Mouse (Mus musculus): Measurements from ENCODE around the gene Plekhg4. TPM values are rescaled to one million over a fixed set of nuclear protein-coding genes. Genes with fewer than 3 reads are reported as not detected.

Plekhg4 gene
- polyA plus RNA-seq, 1 experiment from 2014 or later, result 0.92 TPM

DNA sequence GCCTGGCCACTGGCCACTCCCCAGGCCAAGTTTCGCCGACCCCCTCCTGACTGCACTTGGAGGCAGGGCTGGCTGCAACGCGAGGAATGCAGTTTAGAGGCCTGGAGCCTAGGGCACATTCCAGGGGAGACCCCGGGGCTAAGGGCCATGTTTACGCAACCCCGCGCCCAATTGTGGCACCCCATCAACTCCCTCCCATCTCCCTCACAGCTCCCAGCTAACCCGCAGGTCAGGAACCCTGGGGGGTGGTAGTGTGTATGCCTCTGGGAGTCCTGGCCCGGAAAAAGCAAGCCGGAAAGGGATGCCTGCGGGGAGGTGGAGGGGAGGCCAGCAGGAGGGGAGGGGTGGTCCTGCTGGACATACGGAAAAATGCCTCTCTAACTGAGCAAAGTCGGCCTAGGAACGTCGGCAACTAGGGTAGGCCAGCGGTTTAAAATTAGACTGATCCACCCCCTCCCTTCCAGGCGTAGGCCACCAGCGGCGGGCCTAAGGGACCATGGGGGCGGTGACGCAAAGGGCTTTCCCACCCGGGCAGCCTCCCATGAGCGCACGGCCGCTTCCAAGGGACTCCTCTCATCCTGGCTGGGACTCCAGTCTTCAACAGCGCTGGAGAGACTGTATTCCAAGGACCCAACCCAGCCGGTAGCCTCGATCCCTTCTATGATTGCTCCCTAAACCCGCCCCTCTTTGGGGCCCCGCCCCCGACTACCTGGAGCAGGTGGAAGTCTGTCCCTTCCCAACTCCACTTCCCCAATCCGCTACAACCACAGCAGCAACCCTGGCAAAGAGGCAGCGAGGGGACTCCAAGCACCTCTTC, 26.3 kb upstream of the Plekhg4 start:
- ATAC-seq (ENCODE audit: insufficient number of reproducible peaks, low FRiP score, low TSS enrichment, low read depth) (peak; percentile 10), DNase-seq (ENCODE audit: low spot score) (peak; percentile 66)
- Histone ChIP-seq H3K9ac (ENCODE audit: low read length) (peak overlapping the region; percentile 64), H3K4me3 (ENCODE audit: low read depth, low read length) (peak overlapping the region; percentile 67), H3K27ac (replicated peaks; ENCODE audit: low read depth, low read length) (peak overlapping the region; percentile 37; the same call in 1 of the 2 replicates), H3K4me2 (ENCODE audit: low read depth, severe bottlenecking) (peak overlapping the region; percentile 98), H3K9me3 (ENCODE audit: control insufficient read depth, low read length) (no peaks in the 10 kb centered on the region), H3K4me1 (ENCODE audit: control insufficient read depth, insufficient read depth, low read length) (peaks cover 19% of the 10 kb centered on the region), H3K27me3 (ENCODE audit: control insufficient read depth, insufficient read depth, low read length) (no peaks in the 10 kb centered on the region), H3K36me3 (ENCODE audit: control insufficient read depth, insufficient read depth, low read length) (no peaks in the 10 kb centered on the region)
- under 1% methylated on average over 34 of the region's 34 CpGs for WGBS

DNA sequence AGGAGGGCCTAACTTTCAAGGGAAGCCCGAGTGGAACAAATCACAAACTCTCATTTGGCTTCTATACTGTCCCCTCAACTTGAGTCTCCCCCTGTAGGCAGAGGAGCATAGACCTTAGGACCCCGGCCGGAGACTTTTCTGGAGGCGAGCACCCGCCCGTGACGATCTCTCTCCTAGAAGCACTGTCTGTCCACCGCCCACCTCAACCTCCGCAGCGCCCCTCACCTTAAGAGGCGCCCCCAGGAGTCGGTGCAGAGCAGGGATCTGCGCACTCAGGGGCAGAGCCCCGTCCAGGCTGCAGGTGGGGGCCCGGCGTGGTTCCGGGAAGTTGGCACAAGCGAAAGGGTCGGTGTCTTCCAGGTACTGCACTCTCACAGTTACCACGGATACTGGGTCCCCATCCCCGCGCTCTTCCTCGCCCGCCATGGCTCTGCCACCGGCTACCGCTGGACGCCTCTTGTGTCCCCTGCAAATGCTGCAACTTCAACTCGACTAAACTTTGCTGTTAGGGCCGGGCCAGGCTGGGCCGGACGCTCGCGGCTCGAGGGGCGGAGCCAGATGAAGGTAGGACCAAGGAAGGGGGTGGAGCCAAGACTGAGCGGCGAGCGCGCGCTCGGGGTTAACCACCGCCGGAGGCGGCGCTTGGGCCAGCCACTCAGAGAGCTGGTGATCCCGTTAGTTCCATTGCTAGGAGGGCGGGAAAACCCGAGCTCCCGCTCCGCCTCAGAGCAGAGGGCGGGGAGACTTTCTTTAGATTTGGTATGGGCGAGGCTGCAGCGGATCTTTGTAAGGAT, 25.4 kb upstream of the Plekhg4 start, which contains the start of gene Fhod1:
Fhod1 (minus strand) TSS at position 526 of the 794 bp plus-strand sequence.
- H3K27me3 ChIP-seq (ENCODE audit: control insufficient read depth, insufficient read depth, low read length), result no peaks in the 10 kb centered on the region
- under 1% methylated on average over 53 of the region's 53 CpGs for WGBS
- ATAC-seq (ENCODE audit: insufficient number of reproducible peaks, low FRiP score, low TSS enrichment, low read depth), result peak; percentile 88
- H3K27ac ChIP-seq (replicated peaks; ENCODE audit: low read depth, low read length), result peak within 1 kb of the TSS; percentile 63
- H3K4me3 ChIP-seq (ENCODE audit: low read depth, low read length), result peak within 1 kb of the TSS; percentile 67
- DNase-seq (ENCODE audit: low spot score), result peak; percentile 96
- peaks cover 19% of the 10 kb centered on the region for H3K4me1 ChIP-seq (ENCODE audit: control insufficient read depth, insufficient read depth, low read length)
- peak within 1 kb of the TSS; percentile 75 for H3K9ac ChIP-seq (ENCODE audit: low read length)
- H3K4me2 ChIP-seq (ENCODE audit: low read depth, severe bottlenecking), result peak within 1 kb of the TSS; percentile 98
- no peaks in the 10 kb centered on the region for H3K36me3 ChIP-seq (ENCODE audit: control insufficient read depth, insufficient read depth, low read length)
- no peaks in the 10 kb centered on the region for H3K9me3 ChIP-seq (ENCODE audit: control insufficient read depth, low read length)

DNA sequence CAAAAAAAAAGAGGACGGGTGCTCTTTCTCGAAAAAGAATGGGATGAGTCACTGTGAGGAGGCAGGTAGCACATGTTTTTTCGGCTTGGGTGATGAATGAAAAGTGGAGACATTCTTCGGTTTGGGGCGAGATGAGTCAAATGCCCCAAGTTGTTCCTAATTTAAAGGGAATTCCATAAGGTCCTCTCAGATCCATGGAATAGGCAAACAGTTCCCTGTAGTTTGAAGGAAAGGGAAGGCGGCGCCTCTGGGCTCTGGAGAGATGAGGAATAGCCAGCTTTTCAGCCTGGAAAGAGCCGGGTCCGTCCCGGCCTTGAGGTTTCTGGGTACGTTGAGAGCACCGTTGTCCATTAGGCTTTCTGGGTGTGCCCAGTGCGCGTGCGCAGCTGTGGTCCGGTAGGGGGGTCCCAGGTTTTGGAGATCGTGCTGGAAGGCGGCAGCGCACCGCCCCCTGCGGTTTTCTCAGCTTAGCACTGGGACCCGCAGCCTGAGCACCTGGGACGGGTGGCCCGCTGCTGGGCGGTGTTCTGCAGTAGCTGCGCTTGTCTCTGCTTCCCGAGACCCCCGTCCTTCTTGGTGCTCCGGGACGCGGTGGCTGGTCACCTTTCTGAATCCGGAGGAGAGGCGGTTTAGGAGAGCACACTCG, 24.5 kb upstream of the Plekhg4 start, which contains the start of gene Slc9a5:
Slc9a5 (plus strand) TSS at position 394 of the 646 bp plus-strand sequence.
- under 1% methylated on average over 34 of the region's 34 CpGs for WGBS

DNA sequence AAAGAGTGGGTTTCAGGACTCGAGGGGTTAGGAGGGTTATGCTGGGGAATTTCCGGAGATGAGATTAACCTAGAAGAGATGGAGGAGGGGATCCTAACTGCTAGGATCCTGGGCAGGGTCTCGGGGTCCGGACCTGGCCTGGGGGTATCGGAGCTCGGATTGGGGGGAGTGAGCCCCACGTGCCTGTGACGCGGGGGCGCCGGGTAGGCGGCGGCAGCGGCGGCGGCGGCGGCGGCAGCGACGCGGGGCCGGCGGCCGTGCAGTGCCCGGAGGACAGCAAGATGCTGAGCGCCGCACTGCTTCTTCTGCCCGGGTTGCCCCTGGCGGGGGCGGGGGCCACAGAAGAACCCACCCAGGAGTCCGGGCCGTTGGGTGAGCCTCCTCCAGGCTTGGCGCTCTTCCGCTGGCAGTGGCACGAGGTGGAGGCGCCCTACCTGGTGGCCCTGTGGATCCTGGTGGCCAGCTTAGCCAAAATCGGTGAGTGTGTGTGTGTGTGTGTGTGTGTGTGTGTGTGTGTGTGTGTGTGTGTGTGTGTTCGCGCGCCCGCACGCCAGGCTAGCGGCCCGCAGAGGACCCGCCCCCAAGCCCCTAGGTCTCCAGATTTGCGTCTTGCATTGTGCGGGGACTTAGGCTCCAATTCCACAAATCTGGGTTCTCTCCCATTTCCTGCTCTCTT, 23.8 kb upstream of the Plekhg4 start:
- no peak overlapping the region; the same call in 1 of the 2 replicates for H3K27ac ChIP-seq (replicated peaks; ENCODE audit: low read depth, low read length)
- DNase-seq (ENCODE audit: low spot score), result peak; percentile 71
- no peaks in the 10 kb centered on the region for H3K9me3 ChIP-seq (ENCODE audit: control insufficient read depth, low read length)
- ATAC-seq (ENCODE audit: insufficient number of reproducible peaks, low FRiP score, low TSS enrichment, low read depth), result peak; percentile 18; the same call in 1 of the 2 replicates
- H3K9ac ChIP-seq (ENCODE audit: low read length), result peak overlapping the region; percentile 74
- peak overlapping the region; percentile 98 for H3K4me2 ChIP-seq (ENCODE audit: low read depth, severe bottlenecking)
- no peaks in the 10 kb centered on the region for H3K36me3 ChIP-seq (ENCODE audit: control insufficient read depth, insufficient read depth, low read length)
- peak overlapping the region; percentile 67 for H3K4me3 ChIP-seq (ENCODE audit: low read depth, low read length)
- H3K27me3 ChIP-seq (ENCODE audit: control insufficient read depth, insufficient read depth, low read length), result no peaks in the 10 kb centered on the region
- under 1% methylated on average over 47 of the region's 48 CpGs for WGBS
- peaks cover 19% of the 10 kb centered on the region for H3K4me1 ChIP-seq (ENCODE audit: control insufficient read depth, insufficient read depth, low read length)

More for the DNA sequence above, 24.5 kb upstream of the Plekhg4 start, which contains the start of gene Slc9a5:
- no peaks in the 10 kb centered on the region for H3K36me3 ChIP-seq (ENCODE audit: control insufficient read depth, insufficient read depth, low read length)
- DNase-seq (ENCODE audit: low spot score) (peak; percentile 88), ATAC-seq (ENCODE audit: insufficient number of reproducible peaks, low FRiP score, low TSS enrichment, low read depth) (0 out of 2 replicates have a peak, but pooled peaks have one; percentile 2)
- peak within 1 kb of the TSS; percentile 75 for H3K9ac ChIP-seq (ENCODE audit: low read length)
- H3K4me1 ChIP-seq (ENCODE audit: control insufficient read depth, insufficient read depth, low read length), result peaks cover 19% of the 10 kb centered on the region
- H3K27me3 ChIP-seq (ENCODE audit: control insufficient read depth, insufficient read depth, low read length), result no peaks in the 10 kb centered on the region
- H3K27ac ChIP-seq (replicated peaks; ENCODE audit: low read depth, low read length), result peak within 1 kb of the TSS; percentile 63
- H3K9me3 ChIP-seq (ENCODE audit: control insufficient read depth, low read length), result no peaks in the 10 kb centered on the region
- H3K4me3 ChIP-seq (ENCODE audit: low read depth, low read length), result peak within 1 kb of the TSS; percentile 67
- peak within 1 kb of the TSS; percentile 98 for H3K4me2 ChIP-seq (ENCODE audit: low read depth, severe bottlenecking)

DNA sequence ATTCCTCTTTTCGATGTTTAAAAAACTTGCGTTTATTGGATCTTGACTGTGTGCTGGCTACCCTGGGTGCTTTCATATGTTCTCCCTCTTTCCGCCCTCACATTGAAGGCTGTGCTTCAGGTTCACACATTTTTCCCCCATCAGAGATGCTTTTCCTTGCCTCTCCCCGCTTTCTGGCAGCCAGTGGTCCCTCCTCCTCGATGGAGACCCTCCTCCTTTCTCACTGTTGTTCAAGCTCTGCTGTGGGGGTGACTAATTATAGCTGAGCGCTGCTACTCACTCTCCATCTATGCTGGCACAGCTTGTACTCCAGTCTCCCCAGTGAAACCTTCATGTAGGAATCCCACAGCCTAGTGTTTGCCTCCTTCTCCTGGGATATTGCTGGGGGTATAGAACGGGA, 22.9 kb upstream of the Plekhg4 start:
- Histone ChIP-seq H3K9ac (ENCODE audit: low read length) (no peak overlapping the region), H3K4me3 (ENCODE audit: low read depth, low read length) (no peak overlapping the region), H3K4me1 (ENCODE audit: control insufficient read depth, insufficient read depth, low read length) (peaks cover 22% of the 10 kb centered on the region), H3K9me3 (ENCODE audit: control insufficient read depth, low read length) (no peaks in the 10 kb centered on the region), H3K4me2 (ENCODE audit: low read depth, severe bottlenecking) (peak overlapping the region; percentile 98), H3K36me3 (ENCODE audit: control insufficient read depth, insufficient read depth, low read length) (no peaks in the 10 kb centered on the region), H3K27ac (replicated peaks; ENCODE audit: low read depth, low read length) (no peak overlapping the region), H3K27me3 (ENCODE audit: control insufficient read depth, insufficient read depth, low read length) (no peaks in the 10 kb centered on the region)
- DNase-seq (ENCODE audit: low spot score), result no peak
- ATAC-seq (ENCODE audit: insufficient number of reproducible peaks, low FRiP score, low TSS enrichment, low read depth), result no peak
- WGBS, result 42% methylated on average over 7 of the region's 7 CpGs

DNA sequence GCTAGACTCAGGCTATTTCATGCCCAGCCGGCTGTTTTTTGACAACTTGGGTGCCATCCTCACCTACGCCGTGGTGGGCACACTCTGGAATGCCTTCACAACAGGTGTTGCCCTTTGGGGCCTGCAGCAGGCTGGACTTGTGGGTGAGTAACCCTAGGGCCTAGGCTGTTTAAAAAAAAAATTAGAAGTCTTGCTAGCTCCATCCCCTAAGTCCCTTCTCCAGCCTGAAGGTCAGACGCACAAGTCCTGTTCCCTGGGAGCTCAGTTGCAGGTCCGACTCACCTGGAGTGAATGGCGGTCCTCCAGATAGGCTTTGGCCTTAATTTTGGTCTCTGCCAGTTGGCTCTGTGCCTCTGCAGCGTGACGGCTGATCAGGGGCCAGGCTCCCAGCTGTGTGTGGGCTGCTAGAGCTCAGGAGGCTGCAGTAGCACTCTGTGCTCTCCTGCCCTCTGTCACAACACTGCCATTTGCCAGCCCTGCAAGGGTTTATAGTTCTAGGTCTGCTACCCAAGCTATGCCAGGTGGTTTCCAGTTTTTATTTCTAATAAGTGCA, 19.4 kb upstream of the Plekhg4 start:
- peaks cover 15% of the 10 kb centered on the region for H3K4me1 ChIP-seq (ENCODE audit: control insufficient read depth, insufficient read depth, low read length)
- WGBS, result 77% methylated on average over 8 of the region's 8 CpGs
- no peaks in the 10 kb centered on the region for H3K27me3 ChIP-seq (ENCODE audit: control insufficient read depth, insufficient read depth, low read length)
- H3K9me3 ChIP-seq (ENCODE audit: control insufficient read depth, low read length), result no peaks in the 10 kb centered on the region
- ATAC-seq (ENCODE audit: insufficient number of reproducible peaks, low FRiP score, low TSS enrichment, low read depth) (no peak), DNase-seq (ENCODE audit: low spot score) (no peak)
- no peak overlapping the region for H3K9ac ChIP-seq (ENCODE audit: low read length)
- no peak overlapping the region for H3K4me3 ChIP-seq (ENCODE audit: low read depth, low read length)
- peaks cover 3% of the 10 kb centered on the region; the same call in 1 of the 2 replicates for H3K36me3 ChIP-seq (ENCODE audit: control insufficient read depth, insufficient read depth, low read length)
- no peak overlapping the region for H3K27ac ChIP-seq (replicated peaks; ENCODE audit: low read depth, low read length)
- H3K4me2 ChIP-seq (ENCODE audit: low read depth, severe bottlenecking), result no peak overlapping the region

DNA sequence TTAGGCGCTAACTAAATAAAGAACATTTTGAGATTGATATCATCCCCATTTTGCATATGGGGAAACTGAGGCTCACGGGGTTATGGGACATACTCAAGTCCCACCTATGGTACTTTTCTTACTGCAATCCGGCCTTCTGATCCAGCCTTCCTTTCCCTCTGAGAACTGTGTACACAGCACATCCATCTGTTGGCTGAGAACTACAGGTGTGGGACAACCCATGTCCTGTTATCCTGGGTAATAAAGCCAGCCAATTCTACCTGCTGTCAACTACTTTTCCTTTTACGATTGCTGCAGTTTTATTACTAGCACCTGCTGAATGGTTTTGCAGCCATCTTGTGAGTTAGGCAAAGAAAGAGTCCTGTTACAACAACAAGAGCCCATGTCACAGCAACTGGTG, 18.5 kb upstream of the Plekhg4 start:
- WGBS, result 80% methylated on average over 4 of the region's 4 CpGs
- Histone ChIP-seq H3K4me2 (ENCODE audit: low read depth, severe bottlenecking) (no peak overlapping the region), H3K27ac (replicated peaks; ENCODE audit: low read depth, low read length) (no peak overlapping the region), H3K9ac (ENCODE audit: low read length) (no peak overlapping the region), H3K4me3 (ENCODE audit: low read depth, low read length) (no peak overlapping the region), H3K36me3 (ENCODE audit: control insufficient read depth, insufficient read depth, low read length) (peaks cover 3% of the 10 kb centered on the region; the same call in 1 of the 2 replicates), H3K27me3 (ENCODE audit: control insufficient read depth, insufficient read depth, low read length) (no peaks in the 10 kb centered on the region), H3K4me1 (ENCODE audit: control insufficient read depth, insufficient read depth, low read length) (peaks cover 15% of the 10 kb centered on the region), H3K9me3 (ENCODE audit: control insufficient read depth, low read length) (no peaks in the 10 kb centered on the region)
- ATAC-seq (ENCODE audit: insufficient number of reproducible peaks, low FRiP score, low TSS enrichment, low read depth) (no peak), DNase-seq (ENCODE audit: low spot score) (no peak)

All from limb, embryonic 11.5 days (tissue).